Mouse (Mus musculus) G1E (cell line): ENCODE data around the gene Gpr68. TPM values are rescaled to one million over a fixed set of nuclear protein-coding genes. Genes with fewer than 3 reads are reported as not detected.

Experiments
- ATAC-seq: 2 replicates; pipeline ENCODE4 v1.8.0; 2016; ENCODE audit warnings: mild to moderate bottlenecking; ENCODE audit not compliant: insufficient number of reproducible peaks, poor library complexity, low FRiP score, severe bottlenecking; ENCODE audit errors: extremely low read depth
- DNase-seq: peaks from one replicate; pipeline ENCODE4 v3.0.0; 2012; ENCODE audit warnings: low spot score
- H3K27me3 ChIP-seq: 2 replicates; pipeline ENCODE4 v1.6.1; 2012; ENCODE audit warnings: mild to moderate bottlenecking, low read length, inconsistent platforms; ENCODE audit not compliant: insufficient read depth
- H3K36me3 ChIP-seq: replicated peaks from 2 replicates; pipeline ENCODE3; 2012; ENCODE audit warnings: mild to moderate bottlenecking, inconsistent platforms
- H3K4me1 ChIP-seq: 2 replicates; pipeline ENCODE4 v1.6.1; 2012; ENCODE audit warnings: low read depth, low read length, inconsistent platforms, mixed read lengths; ENCODE audit not compliant: insufficient read depth
- H3K4me3 ChIP-seq: 2 replicates; pipeline ENCODE4 v1.5.1; 2012; ENCODE audit warnings: low read depth, mild to moderate bottlenecking, inconsistent platforms, low read length, moderate library complexity, mixed read lengths
- H3K9me3 ChIP-seq: replicated peaks from 2 replicates; pipeline ENCODE4 v1.6.1; 2012; ENCODE audit warnings: inconsistent platforms
- CTCF ChIP-seq: IDR thresholded peaks from 2 replicates; pipeline ENCODE4 v1.5.1; 2012; ENCODE audit warnings: low read depth, low read length, inconsistent platforms, mixed read lengths
- GATA1 ChIP-seq: IDR thresholded peaks from 2 replicates; pipeline ENCODE4 v1.6.1; 2012; ENCODE audit warnings: borderline replicate concordance, low read length, inconsistent platforms, mixed read lengths
- GATA2 ChIP-seq: IDR thresholded peaks from 2 replicates; pipeline ENCODE4 v1.6.1; 2012; ENCODE audit warnings: low read depth, low read length, inconsistent platforms, borderline replicate concordance
- POLR2AphosphoS5 ChIP-seq: IDR thresholded peaks from 2 replicates; pipeline ENCODE4 v1.6.1; 2012; ENCODE audit warnings: low read depth, low read length, inconsistent platforms; ENCODE audit not compliant: insufficient replicate concordance
- TAL1 ChIP-seq: conservative IDR thresholded peaks from 2 replicates; pipeline ENCODE4 v1.6.1; 2012; ENCODE audit warnings: low read depth, low read length, inconsistent platforms, mixed read lengths
- polyA plus RNA-seq: library from polyadenylated mRNA; stranded (reverse); fragments of >175 nt; gene quantifications from 2 replicates; pipeline ENCODE4 v1.2.3, GENCODE M21; 2012
- total RNA-seq, 2 experiments: library from RNA; stranded (forward) in 1 of 2; stranded (reverse) in 1 of 2; fragments of 200-1000 nt in 1 of 2; fragments of >200 nt in 1 of 2; fragmentation: Nextera tagmentation in 1 of 2; gene quantifications; 2 replicates each; pipeline ENCODE4 v1.2.3; 2014 to 2017

The Gpr68 gene
- total and polyA plus RNA-seq, 3 experiments: 0.11 TPM; not detected in 2

GRCm38 (mm10) chr12:100877936-100878335 lies 30.1 kb downstream of the Gpr68 start:
- H3K27me3 ChIP-seq: peaks cover 35% of the 10 kb centered on the region
- DNase-seq (no peak), ATAC-seq (no peak)
- H3K9me3 ChIP-seq: no peaks in the 10 kb centered on the region
- H3K4me1 ChIP-seq: peaks cover 4% of the 10 kb centered on the region; the same call in 1 of the 2 replicates
- H3K4me3 ChIP-seq: no peak overlapping the region
- no peak for TF ChIP-seq GATA2
- H3K36me3 ChIP-seq: no peaks in the 10 kb centered on the region

- TF ChIP-seq CTCF: no peak
- no peak for TF ChIP-seq POLR2AphosphoS5
- TF ChIP-seq GATA2: no peak
- ATAC-seq: no peak
- DNase-seq: no peak
- H3K27me3 ChIP-seq: peaks cover 35% of the 10 kb centered on the region
- peaks cover 4% of the 10 kb centered on the region; the same call in 1 of the 2 replicates for H3K4me1 ChIP-seq
- no peak overlapping the region for H3K4me3 ChIP-seq
- H3K36me3 ChIP-seq: no peaks in the 10 kb centered on the region
- no peaks in the 10 kb centered on the region for H3K9me3 ChIP-seq
These were observed 32.0 kb downstream of the Gpr68 start for GRCm38 (mm10) chr12:100875960-100876359.

- peaks cover 33% of the 10 kb centered on the region for H3K27me3 ChIP-seq
- ATAC-seq: no peak
- H3K9me3 ChIP-seq: no peaks in the 10 kb centered on the region
- H3K4me1 ChIP-seq: peaks cover 4% of the 10 kb centered on the region; the same call in 1 of the 2 replicates
- DNase-seq: no peak
- TF ChIP-seq GATA1 (no peak), GATA2 (no peak), CTCF (no peak), POLR2AphosphoS5 (no peak), TAL1 (no peak)
- H3K36me3 ChIP-seq: no peaks in the 10 kb centered on the region
- H3K4me3 ChIP-seq: no peak overlapping the region
These were observed 32.4 kb downstream of the Gpr68 start for GRCm38 (mm10) chr12:100875553-100875952.

GRCm38 (mm10) chr12:100873612-100874011 lies 34.4 kb downstream of the Gpr68 start:
- Histone ChIP-seq H3K36me3 (no peaks in the 10 kb centered on the region), H3K27me3 (peaks cover 45% of the 10 kb centered on the region), H3K4me3 (no peak overlapping the region), H3K9me3 (no peaks in the 10 kb centered on the region), H3K4me1 (peaks cover 2% of the 10 kb centered on the region; the same call in 1 of the 2 replicates)
- ATAC-seq (no peak), DNase-seq (no peak)
- TF ChIP-seq TAL1 (no peak), CTCF (no peak), POLR2AphosphoS5 (no peak), GATA2 (no peak), GATA1 (no peak)

GRCm38 (mm10) chr12:100871841-100872240 lies 36.2 kb downstream of the Gpr68 start:
- DNase-seq (no peak), ATAC-seq (no peak)
- no peak overlapping the region for H3K4me3 ChIP-seq
- TF ChIP-seq GATA1 (no peak), GATA2 (no peak), POLR2AphosphoS5 (no peak), CTCF (no peak), TAL1 (no peak)
- peaks cover 46% of the 10 kb centered on the region for H3K27me3 ChIP-seq
- H3K9me3 ChIP-seq: no peaks in the 10 kb centered on the region
- no peaks in the 10 kb centered on the region for H3K36me3 ChIP-seq
- no peaks in the 10 kb centered on the region for H3K4me1 ChIP-seq

- H3K9me3 ChIP-seq: no peaks in the 10 kb centered on the region
- H3K4me1 ChIP-seq: no peaks in the 10 kb centered on the region
- peaks cover 51% of the 10 kb centered on the region for H3K27me3 ChIP-seq
- H3K36me3 ChIP-seq: no peaks in the 10 kb centered on the region
- ATAC-seq (no peak), DNase-seq (no peak)
- no peak overlapping the region for H3K4me3 ChIP-seq
- TF ChIP-seq POLR2AphosphoS5: no peak
- no peak for TF ChIP-seq GATA1
- no peak for TF ChIP-seq TAL1
- no peak for TF ChIP-seq GATA2
- TF ChIP-seq CTCF: no peak
These were observed 36.8 kb downstream of the Gpr68 start for GRCm38 (mm10) chr12:100871234-100871633.

GRCm38 (mm10) chr12:100868049-100868622 lies 39.9 kb downstream of the Gpr68 start:
- no peak for TF ChIP-seq GATA1
- Histone ChIP-seq H3K4me3 (no peak overlapping the region), H3K36me3 (no peaks in the 10 kb centered on the region), H3K4me1 (no peaks in the 10 kb centered on the region), H3K9me3 (no peaks in the 10 kb centered on the region), H3K27me3 (peaks cover 48% of the 10 kb centered on the region)
- no peak for ATAC-seq
- no peak for DNase-seq
